Mouse (Mus musculus): ENCODE data around the gene Otub1.

GRCm38 (mm10) chr19:7166200-7166711 lies 39.9 kb downstream of the Otub1 start:
- TF ChIP-seq EP300 (IDR thresholded peaks at IDR 0.05; ENCODE audit: low read depth) (no peak), CTCF (IDR thresholded peaks at IDR 0.05; ENCODE audit: low read depth) (no peak)

All from liver, embryonic 14.5 days (tissue).